Comparison of ENCODE assay signal across 9 mouse cellular contexts in the genomic region with DNA sequence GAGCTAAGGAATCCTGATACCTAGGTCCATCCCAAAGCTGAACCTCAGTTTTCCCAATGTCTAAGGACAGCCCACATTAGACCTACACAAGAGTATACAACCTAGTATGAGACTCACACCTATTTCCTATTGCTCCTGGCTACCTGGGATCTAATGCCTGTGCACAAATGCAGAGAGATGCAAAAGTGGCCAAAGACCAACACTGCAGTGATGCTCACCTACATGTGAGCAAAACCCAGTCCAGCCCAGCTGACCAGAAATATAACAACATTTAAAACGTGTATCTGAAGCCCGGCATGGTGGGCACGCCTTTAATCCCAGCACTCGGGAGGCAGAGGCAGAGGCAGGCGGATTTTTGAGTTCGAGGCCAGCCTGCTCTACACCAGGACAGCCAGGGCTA. TPM values are rescaled to one million over a fixed set of nuclear protein-coding genes. Genes with fewer than 3 reads are reported as not detected.
DNase-seq lines count a peak whose midpoint lies in the region; ATAC-seq and TF ChIP-seq lines count a peak whose summit lies in the region.
"Had no signal": no experiment of that assay in that cellular context is flagged by ENCODE, and none has a peak within 500 bp of the region (broad histone marks: within the 10 kb centered on the region; RNA-seq: fewer than 3 reads in every experiment).

No protein-coding gene starts in this region.

- no peak overlapping the region for H3K9ac ChIP-seq in heart, embryonic 16.5 days (ENCODE audit: low read length)
- H3K9ac ChIP-seq in intestine, embryonic 14.5 days (ENCODE audit: low read length): no peak overlapping the region
- no peak overlapping the region for H3K9ac ChIP-seq in midbrain, embryonic 15.5 days

- no peak for ATAC-seq in heart, embryonic 16.5 days (replicated peaks; ENCODE audit: extremely low read depth, insufficient read depth, low FRiP score)
- no peak for ATAC-seq in intestine, embryonic 14.5 days (replicated peaks; ENCODE audit: low FRiP score, low TSS enrichment, low read depth)
- ATAC-seq in midbrain, embryonic 15.5 days (replicated peaks): no peak; the same call in 1 of the 2 replicates
- ATAC-seq in CD4-positive, CD25-positive, alpha-beta regulatory T cell, adult 4 months: no peak

- WGBS in heart, embryonic 16.5 days: 20% methylated on average over 6 of the region's 6 CpGs
- WGBS in intestine, embryonic 14.5 days: 13% methylated on average over 6 of the region's 6 CpGs
- WGBS in midbrain, embryonic 15.5 days: 12% methylated on average over 6 of the region's 6 CpGs

- no peaks in the 10 kb centered on the region for H3K36me3 ChIP-seq in heart, embryonic 16.5 days (ENCODE audit: control insufficient read depth, insufficient read depth)
- no peaks in the 10 kb centered on the region for H3K36me3 ChIP-seq in intestine, embryonic 14.5 days (ENCODE audit: control insufficient read depth, insufficient read depth, low read length)
- no peaks in the 10 kb centered on the region for H3K36me3 ChIP-seq in midbrain, embryonic 15.5 days (replicated peaks)

- TF ChIP-seq POLR2A in bone marrow macrophage, adult 2 months (IDR thresholded peaks at IDR 0.05; ENCODE audit: borderline replicate concordance, low read depth, low read length): no peak

- no peaks in the 10 kb centered on the region; the same call in 1 of the 2 replicates for H3K27me3 ChIP-seq in heart, embryonic 16.5 days (ENCODE audit: control insufficient read depth, insufficient read depth, low read length)
- H3K27me3 ChIP-seq in intestine, embryonic 14.5 days (replicated peaks; ENCODE audit: control insufficient read depth, insufficient read depth, low read length): peaks cover 5% of the 10 kb centered on the region; the same call in 1 of the 2 replicates
- peaks cover 11% of the 10 kb centered on the region for H3K27me3 ChIP-seq in midbrain, embryonic 15.5 days (replicated peaks)
- H3K27me3 ChIP-seq: Patski had no signal

- no peak overlapping the region for H3K27ac ChIP-seq in heart, embryonic 16.5 days (ENCODE audit: low read length)
- no peak overlapping the region for H3K27ac ChIP-seq in bone marrow macrophage, adult 2 months (ENCODE audit: insufficient read depth, low read depth, low read length)
- no peak overlapping the region for H3K27ac ChIP-seq in intestine, embryonic 14.5 days (ENCODE audit: low read depth)
- H3K27ac ChIP-seq in midbrain, embryonic 15.5 days: no peak overlapping the region

- H3K4me3 ChIP-seq in heart, embryonic 16.5 days (ENCODE audit: low read length): peak overlapping the region; percentile 56
- H3K4me3 ChIP-seq in bone marrow macrophage, adult 2 months (ENCODE audit: insufficient read depth, low read length): peak overlapping the region; percentile 90; the same call in 1 of the 2 replicates
- H3K4me3 ChIP-seq in intestine, embryonic 14.5 days (ENCODE audit: low read depth, low read length): peak overlapping the region; percentile 87
- H3K4me3 ChIP-seq in midbrain, embryonic 15.5 days: peak overlapping the region; percentile 62

- intact Hi-C loops in heart, postnatal 10 days (cut with DNase I): loop anchor here (5.0 kb wide), 1 partner anchor 359 kb away; no protein-coding TSS in a partner anchor

- no peak for TF ChIP-seq CTCF in bone marrow macrophage, adult 2 months (IDR thresholded peaks at IDR 0.05; ENCODE audit: low read depth, low read length)

- peak overlapping the region; percentile 52 for H3K4me2 ChIP-seq in heart, embryonic 16.5 days (ENCODE audit: low read depth, low read length)
- H3K4me2 ChIP-seq in intestine, embryonic 14.5 days (ENCODE audit: low read length): peak overlapping the region; percentile 39
- peak overlapping the region; percentile 52 for H3K4me2 ChIP-seq in midbrain, embryonic 15.5 days

- DNase-seq in heart, postnatal 10 days: no peak
- no peak for DNase-seq in intestine, embryonic 14.5 days (ENCODE audit: low spot score)
- DNase-seq in retina, embryonic 14.5 days (ENCODE audit: low spot score): no peak
- DNase-seq in cerebellum, postnatal 25 days: no peak

- H3K4me1 ChIP-seq in heart, embryonic 16.5 days (ENCODE audit: control insufficient read depth, insufficient read depth, low read length): peaks cover 7% of the 10 kb centered on the region
- no peaks in the 10 kb centered on the region for H3K4me1 ChIP-seq in bone marrow macrophage, adult 2 months (ENCODE audit: control insufficient read depth, insufficient read depth, low read length)
- peaks cover 6% of the 10 kb centered on the region; the same call in 1 of the 2 replicates for H3K4me1 ChIP-seq in intestine, embryonic 14.5 days (replicated peaks; ENCODE audit: control insufficient read depth, insufficient read depth, low read length)
- peaks cover 4% of the 10 kb centered on the region; the same call in 1 of the 2 replicates for H3K4me1 ChIP-seq in midbrain, embryonic 15.5 days

- H3K9me3 ChIP-seq in heart, embryonic 16.5 days (replicated peaks; ENCODE audit: control insufficient read depth, low read length): no peaks in the 10 kb centered on the region
- H3K9me3 ChIP-seq in intestine, embryonic 14.5 days (ENCODE audit: control insufficient read depth, low read length): no peaks in the 10 kb centered on the region
- H3K9me3 ChIP-seq in midbrain, embryonic 15.5 days: no peaks in the 10 kb centered on the region

RNA-seq across cellular contexts. Expression of a gene that starts 18.2 kb away (rescaled TPM):
- 12.9 and 14.5 TPM in 2 replicates for polyA plus RNA-seq in heart, embryonic 16.5 days (2015; fragmentation: Nextera tagmentation; extraction: Ambion mirVana)
- total RNA-seq in heart, postnatal 10 days (2021): 1 to 10 TPM; 5.4 to 7.1 TPM
- polyA plus RNA-seq in bone marrow macrophage, adult 2 months (2012; ENCODE audit: insufficient read depth, insufficient read length, missing spikeins): 2.6 and 4.1 TPM in 2 replicates
- 19.1 and 19.7 TPM in 2 replicates for polyA plus RNA-seq in intestine, embryonic 14.5 days (2014; fragmentation: Nextera tagmentation; extraction: Ambion mirVana)
- polyA plus RNA-seq in midbrain, embryonic 15.5 days (2015; fragmentation: Nextera tagmentation; extraction: Ambion mirVana): 19.4 and 19.7 TPM in 2 replicates
- 1 to 10 TPM; 3.4 to 4.3 TPM for polyA plus RNA-seq in CD4-positive, CD25-positive, alpha-beta regulatory T cell, adult 4 months (2017; shearing (Covaris generic))

RNA-seq across cellular contexts. Expression of a gene that starts 53.4 kb away (rescaled TPM):
- polyA plus RNA-seq in heart, embryonic 16.5 days (2015; fragmentation: Nextera tagmentation; extraction: Ambion mirVana): 7.3 and 8.5 TPM in 2 replicates
- total RNA-seq in heart, postnatal 10 days (2021): 10 to 100 TPM in 1 of 2 experiments, 1 to 10 TPM in 1; 8.5 to 10.0 TPM
- polyA plus RNA-seq in bone marrow macrophage, adult 2 months (2012; ENCODE audit: insufficient read depth, insufficient read length, missing spikeins): 1.2 and 1.3 TPM in 2 replicates
- 12.3 and 14.8 TPM in 2 replicates for polyA plus RNA-seq in intestine, embryonic 14.5 days (2014; fragmentation: Nextera tagmentation; extraction: Ambion mirVana)
- polyA plus RNA-seq in midbrain, embryonic 15.5 days (2015; fragmentation: Nextera tagmentation; extraction: Ambion mirVana): 30.4 and 31.9 TPM in 2 replicates
- under 1 TPM in 1 of 2 experiments, not detected in 1; 0.38 TPM for polyA plus RNA-seq in CD4-positive, CD25-positive, alpha-beta regulatory T cell, adult 4 months (2017; shearing (Covaris generic))

RNA-seq across cellular contexts. Expression of a gene that starts 54.8 kb away (rescaled TPM):
- not detected in 2 replicates for polyA plus RNA-seq in heart, embryonic 16.5 days (2015; fragmentation: Nextera tagmentation; extraction: Ambion mirVana)
- not detected for total RNA-seq in heart, postnatal 10 days (2021)
- polyA plus RNA-seq in bone marrow macrophage, adult 2 months (2012; ENCODE audit: insufficient read depth, insufficient read length, missing spikeins): not detected in 2 replicates
- polyA plus RNA-seq in intestine, embryonic 14.5 days (2014; fragmentation: Nextera tagmentation; extraction: Ambion mirVana): 0.14 TPM in 1 of 2 replicates, not detected in the other
- not detected in 2 replicates for polyA plus RNA-seq in midbrain, embryonic 15.5 days (2015; fragmentation: Nextera tagmentation; extraction: Ambion mirVana)
- polyA plus RNA-seq in CD4-positive, CD25-positive, alpha-beta regulatory T cell, adult 4 months (2017; shearing (Covaris generic)): 1 to 10 TPM; 2.2 to 2.9 TPM
- polyA plus RNA-seq: Patski had no signal
